Mouse (Mus musculus) liver, embryonic 13.5 days (tissue): ENCODE results near the gene Plxnd1. TPM values are rescaled to one million over a fixed set of nuclear protein-coding genes. Genes with fewer than 3 reads are reported as not detected.

Experiments used
- ATAC-seq: fragments of 200-750 bp; cut with Nextera tagmentation; 2 replicates; pipeline ENCODE4 v1.8.0; 2017; ENCODE audit warnings: low read depth, mild to moderate bottlenecking, moderate number of reproducible peaks, moderate library complexity
- DNase-seq: peaks from one replicate; pipeline ENCODE4 v3.0.0; 2022
- H3K27ac ChIP-seq: fragments of 300-500 bp; sonication (generic); 2 replicates; pipeline ENCODE4 v1.5.1; 2015; ENCODE audit warnings: moderate library complexity, mild to moderate bottlenecking, inconsistent platforms
- H3K27me3 ChIP-seq: fragments of 300-500 bp; sonication (generic); 2 replicates; pipeline ENCODE4 v1.6.1; 2015; ENCODE audit warnings: mild to moderate bottlenecking, inconsistent platforms
- H3K36me3 ChIP-seq: fragments of 300-500 bp; sonication (generic); 2 replicates; pipeline ENCODE4 v1.6.1; 2015; ENCODE audit warnings: mild to moderate bottlenecking, inconsistent platforms
- H3K4me1 ChIP-seq: fragments of 300-500 bp; sonication (generic); replicated peaks from 2 replicates; pipeline ENCODE4 v1.6.1; 2015; ENCODE audit warnings: inconsistent platforms
- H3K4me2 ChIP-seq: fragments of 300-500 bp; sonication (generic); 2 replicates; pipeline ENCODE4 v1.6.1; 2015; ENCODE audit warnings: inconsistent platforms, mild to moderate bottlenecking, moderate library complexity
- H3K4me3 ChIP-seq: fragments of 300-500 bp; sonication (generic); replicated peaks from 2 replicates; pipeline ENCODE4 v1.5.1; 2015; ENCODE audit warnings: mild to moderate bottlenecking, inconsistent platforms
- H3K9ac ChIP-seq: fragments of 300-500 bp; sonication (generic); 2 replicates; pipeline ENCODE4 v1.6.1; 2015; ENCODE audit warnings: mild to moderate bottlenecking, inconsistent platforms
- H3K9me3 ChIP-seq: fragments of 300-500 bp; sonication (generic); replicated peaks from 2 replicates; pipeline ENCODE4 v1.6.1; 2016; ENCODE audit warnings: inconsistent platforms
- WGBS: fragments of 180-500 bp; shearing (Covaris S2); methylation state at CpG from one replicate; pipeline ENCODE4 v1.1.7; 2015; ENCODE audit not compliant: insufficient replicate concordance; 5-methylcytosine and 5-hydroxymethylcytosine counted together
- polyA plus RNA-seq: library from polyadenylated mRNA; unstranded; fragments of >200 nt; fragmentation: Nextera tagmentation; extraction: Ambion mirVana; gene quantifications from 2 replicates; pipeline ENCODE4 v1.2.1, GENCODE M21; 2015

The Plxnd1 gene
- polyA plus RNA-seq, 1 experiment from 2014 or later, result 6.8 TPM

DNA sequence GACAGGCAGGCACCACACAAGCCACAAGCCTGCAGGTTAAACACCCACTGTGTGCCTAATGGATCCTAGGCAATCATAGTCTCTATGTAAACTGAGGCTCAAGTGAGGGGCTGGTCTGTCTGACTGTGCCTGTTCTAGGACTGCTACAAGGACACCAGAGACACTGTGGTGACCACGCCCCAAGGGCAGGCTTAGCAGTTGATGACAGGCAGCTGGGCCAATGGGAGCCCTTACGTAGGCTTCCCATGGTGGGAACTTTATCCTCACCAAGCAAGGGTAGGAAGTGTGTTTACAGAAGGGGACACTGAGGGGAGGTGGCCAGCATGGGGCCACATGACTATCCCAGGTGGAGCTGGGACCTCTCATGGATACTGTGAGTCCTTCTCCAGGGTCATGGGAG is 4.4 kb upstream of the Plxnd1 start:
- H3K27me3 ChIP-seq, result peaks cover 23% of the 10 kb centered on the region
- 63% methylated on average over 2 of the region's 2 CpGs for WGBS
- no peak overlapping the region for H3K27ac ChIP-seq
- peaks cover 54% of the 10 kb centered on the region for H3K4me1 ChIP-seq
- no peak overlapping the region for H3K9ac ChIP-seq
- DNase-seq (no peak), ATAC-seq (no peak)
- no peak overlapping the region for H3K4me2 ChIP-seq
- no peaks in the 10 kb centered on the region for H3K9me3 ChIP-seq
- H3K4me3 ChIP-seq, result no peak overlapping the region
- H3K36me3 ChIP-seq, result no peaks in the 10 kb centered on the region

GRCm38 (mm10) chr6:115998758-115999157 is 4.0 kb upstream of the Plxnd1 start:
- DNase-seq, result no peak
- Histone ChIP-seq H3K4me3 (no peak overlapping the region), H3K27ac (no peak overlapping the region), H3K9ac (no peak overlapping the region), H3K4me1 (peaks cover 54% of the 10 kb centered on the region), H3K27me3 (peaks cover 28% of the 10 kb centered on the region), H3K9me3 (no peaks in the 10 kb centered on the region), H3K36me3 (no peaks in the 10 kb centered on the region), H3K4me2 (no peak overlapping the region)
- ATAC-seq, result no peak
- 68% methylated on average over 7 of the region's 7 CpGs for WGBS

GRCm38 (mm10) chr6:115997726-115998311 is 3.0 kb upstream of the Plxnd1 start:
- ATAC-seq (no peak), DNase-seq (no peak)
- Histone ChIP-seq H3K9ac (no peak overlapping the region), H3K36me3 (no peaks in the 10 kb centered on the region), H3K4me3 (no peak overlapping the region), H3K4me2 (no peak overlapping the region), H3K27me3 (peaks cover 37% of the 10 kb centered on the region), H3K9me3 (no peaks in the 10 kb centered on the region), H3K27ac (no peak overlapping the region), H3K4me1 (peaks cover 56% of the 10 kb centered on the region)
- WGBS, result 34% methylated on average over 3 of the region's 3 CpGs

GRCm38 (mm10) chr6:115996171-115996851 is 1.5 kb upstream of the Plxnd1 start:
- DNase-seq, result no peak
- WGBS, result 17% methylated on average over 6 of the region's 6 CpGs

DNA sequence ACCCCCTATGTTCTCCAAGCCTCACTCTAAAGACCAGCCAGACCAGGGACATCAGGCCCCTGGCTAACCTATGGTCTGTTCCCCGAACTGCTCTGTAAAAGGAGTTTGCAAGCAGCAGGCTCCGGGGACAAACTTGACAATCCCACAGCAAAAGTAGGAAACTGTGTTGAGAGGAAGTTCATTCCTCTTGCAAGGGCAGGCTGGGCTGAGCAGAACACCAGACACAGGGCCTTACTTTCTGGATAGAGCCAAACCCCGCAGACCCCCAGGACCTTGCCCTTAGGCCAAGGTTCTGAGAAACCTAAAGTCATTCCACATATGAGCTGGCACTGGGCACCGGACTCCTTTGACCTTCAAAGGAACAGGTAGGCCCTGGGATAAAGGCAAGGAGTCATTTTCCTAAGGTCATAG is 731 bp upstream of the Plxnd1 start:
- H3K9me3 ChIP-seq, result no peaks in the 10 kb centered on the region
- peaks cover 54% of the 10 kb centered on the region for H3K4me1 ChIP-seq
- H3K27me3 ChIP-seq, result peaks cover 60% of the 10 kb centered on the region
- H3K4me2 ChIP-seq, result peak overlapping the region; percentile 87
- WGBS, result 37% methylated on average over 4 of the region's 4 CpGs
- DNase-seq (no peak), ATAC-seq (no peak)
- H3K9ac ChIP-seq, result no peak overlapping the region
- peak overlapping the region; percentile 62 for H3K27ac ChIP-seq
- H3K36me3 ChIP-seq, result no peaks in the 10 kb centered on the region
- H3K4me3 ChIP-seq, result no peak overlapping the region

More at GRCm38 (mm10) chr6:115996171-115996851, 1.5 kb upstream of the Plxnd1 start:
- H3K4me2 ChIP-seq, result no peak overlapping the region
- H3K36me3 ChIP-seq, result no peaks in the 10 kb centered on the region
- no peak overlapping the region for H3K4me3 ChIP-seq
- no peak overlapping the region for H3K9ac ChIP-seq
- H3K27ac ChIP-seq, result peak overlapping the region; percentile 62
- peaks cover 51% of the 10 kb centered on the region for H3K4me1 ChIP-seq
- H3K27me3 ChIP-seq, result peaks cover 52% of the 10 kb centered on the region
- peak; percentile 16; the same call in 1 of the 2 replicates for ATAC-seq
- no peaks in the 10 kb centered on the region for H3K9me3 ChIP-seq

- WGBS, result 1% methylated on average over 77 of the region's 93 CpGs
- Histone ChIP-seq H3K9me3 (no peaks in the 10 kb centered on the region), H3K4me3 (peak overlapping the region; percentile 65), H3K27me3 (peaks cover 63% of the 10 kb centered on the region), H3K36me3 (no peaks in the 10 kb centered on the region), H3K4me1 (peaks cover 54% of the 10 kb centered on the region), H3K4me2 (peak overlapping the region; percentile 87), H3K9ac (peak overlapping the region; percentile 62), H3K27ac (peak overlapping the region; percentile 43)
- ATAC-seq (peak; percentile 60), DNase-seq (no peak)
Observed at GRCm38 (mm10) chr6:115994146-115994876, 494 bp downstream of the Plxnd1 start.

GRCm38 (mm10) chr6:115993463-115994145 is 1.2 kb downstream of the Plxnd1 start:
- peaks cover 63% of the 10 kb centered on the region for H3K27me3 ChIP-seq
- H3K9me3 ChIP-seq, result no peaks in the 10 kb centered on the region
- peak overlapping the region; percentile 62 for H3K9ac ChIP-seq
- H3K36me3 ChIP-seq, result no peaks in the 10 kb centered on the region
- H3K4me3 ChIP-seq, result peak overlapping the region; percentile 65
- ATAC-seq, result no peak
- peaks cover 49% of the 10 kb centered on the region for H3K4me1 ChIP-seq
- WGBS, result 1% methylated on average over 86 of the region's 86 CpGs
- no peak for DNase-seq
- H3K27ac ChIP-seq, result no peak overlapping the region
- H3K4me2 ChIP-seq, result peak overlapping the region; percentile 87

DNA sequence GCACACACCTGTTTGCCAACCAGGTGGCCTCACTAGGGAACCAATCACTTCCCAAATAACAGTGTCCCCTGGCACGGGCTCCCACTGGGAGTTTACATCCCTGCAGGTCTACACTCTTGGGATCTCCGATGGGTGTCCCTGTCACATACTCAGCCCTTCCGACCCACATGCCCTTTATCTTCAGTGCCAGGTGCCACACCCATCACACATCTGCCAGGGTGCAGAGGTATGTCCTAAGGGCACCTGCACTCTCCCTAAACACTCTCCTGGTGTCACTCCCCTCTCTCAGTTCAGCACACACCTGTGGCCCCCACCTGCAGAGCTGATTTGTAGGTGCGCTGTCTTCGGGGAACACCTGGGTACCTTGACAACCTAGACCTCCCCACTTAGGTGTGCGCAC is 1.8 kb downstream of the Plxnd1 start:
- no peaks in the 10 kb centered on the region for H3K9me3 ChIP-seq
- DNase-seq, result no peak
- ATAC-seq, result no peak
- peak overlapping the region; percentile 39 for H3K9ac ChIP-seq
- peak overlapping the region; percentile 87 for H3K4me2 ChIP-seq
- peaks cover 63% of the 10 kb centered on the region for H3K27me3 ChIP-seq
- H3K36me3 ChIP-seq, result no peaks in the 10 kb centered on the region
- peak overlapping the region; percentile 65 for H3K4me3 ChIP-seq
- no peak overlapping the region for H3K27ac ChIP-seq
- WGBS, result 42% methylated on average over 6 of the region's 6 CpGs
- H3K4me1 ChIP-seq, result peaks cover 47% of the 10 kb centered on the region

- H3K4me2 ChIP-seq, result peak overlapping the region; percentile 29; the same call in 1 of the 2 replicates
- DNase-seq (no peak), ATAC-seq (no peak)
- H3K9ac ChIP-seq, result peak overlapping the region; percentile 18; the same call in 1 of the 2 replicates
- H3K4me3 ChIP-seq, result peak overlapping the region; percentile 65
- WGBS, result 41% methylated on average over 10 of the region's 10 CpGs
- H3K27ac ChIP-seq, result no peak overlapping the region
- no peaks in the 10 kb centered on the region for H3K36me3 ChIP-seq
- H3K27me3 ChIP-seq, result peaks cover 62% of the 10 kb centered on the region
- peaks cover 53% of the 10 kb centered on the region for H3K4me1 ChIP-seq
- no peaks in the 10 kb centered on the region for H3K9me3 ChIP-seq
Observed at GRCm38 (mm10) chr6:115991881-115992620, 2.8 kb downstream of the Plxnd1 start.

DNA sequence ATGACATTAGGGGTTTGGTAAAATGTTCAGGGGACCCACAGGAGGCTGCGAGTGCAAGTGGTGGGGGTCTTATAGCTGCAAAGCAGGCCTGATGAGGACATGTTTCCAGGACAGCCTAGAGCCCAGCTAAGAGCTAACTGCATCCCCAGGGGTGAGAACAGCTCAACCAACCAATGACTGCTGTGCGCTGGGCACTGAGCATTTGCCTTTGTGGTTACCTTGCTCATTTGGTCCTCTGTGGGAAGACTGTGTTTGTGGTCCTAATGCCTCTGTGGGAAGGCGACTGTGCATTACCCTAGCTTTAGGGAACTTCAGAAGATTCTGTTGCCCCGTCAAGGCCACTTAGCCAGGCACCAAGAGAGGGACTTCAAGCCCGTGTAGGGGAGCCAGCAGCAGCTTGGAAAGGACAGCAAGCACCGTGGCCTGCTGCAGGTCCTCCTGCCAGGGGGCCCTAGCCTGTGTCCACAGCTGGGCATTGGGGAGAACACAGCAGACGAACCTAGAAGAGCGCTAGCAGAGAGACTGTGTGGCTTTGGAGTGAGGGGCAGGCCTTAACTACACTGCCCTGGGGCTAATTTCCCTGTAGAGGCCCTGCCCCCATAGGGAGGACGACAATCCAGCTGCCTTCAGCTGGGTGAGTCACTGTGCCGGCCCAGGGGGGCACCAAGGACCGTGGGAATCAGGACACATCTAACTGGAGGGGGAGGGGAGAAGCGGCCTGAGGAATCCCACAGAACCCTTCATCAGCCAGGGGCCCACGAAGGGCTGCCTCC is 3.5 kb downstream of the Plxnd1 start:
- 28% methylated on average over 13 of the region's 13 CpGs for WGBS
- no peak overlapping the region for H3K27ac ChIP-seq
- ATAC-seq (no peak), DNase-seq (no peak)
- peak overlapping the region; percentile 65 for H3K4me3 ChIP-seq
- peaks cover 57% of the 10 kb centered on the region for H3K27me3 ChIP-seq
- H3K4me1 ChIP-seq, result peaks cover 58% of the 10 kb centered on the region
- peak overlapping the region; percentile 18; the same call in 1 of the 2 replicates for H3K9ac ChIP-seq
- H3K4me2 ChIP-seq, result peak overlapping the region; percentile 29
- H3K9me3 ChIP-seq, result no peaks in the 10 kb centered on the region
- no peaks in the 10 kb centered on the region for H3K36me3 ChIP-seq
